Mouse (Mus musculus) liver, embryonic 14.5 days (tissue): ENCODE data around the gene Zfp593.

ENCODE experiments used
- CTCF ChIP-seq: IDR thresholded peaks from 2 replicates; pipeline ENCODE4 v1.5.1; 2016; ENCODE audit warnings: antibody characterized with exemption, low read depth, control low read depth
- EP300 ChIP-seq: IDR thresholded peaks from 2 replicates; pipeline ENCODE4 v1.6.1; 2016; ENCODE audit warnings: antibody characterized with exemption, low read depth

GRCm38 (mm10) chr4:134250930-134251240 is 5.5 kb upstream of the Zfp593 start:
- TF ChIP-seq EP300: no peak
- no peak for TF ChIP-seq CTCF
